In the genomic region with DNA sequence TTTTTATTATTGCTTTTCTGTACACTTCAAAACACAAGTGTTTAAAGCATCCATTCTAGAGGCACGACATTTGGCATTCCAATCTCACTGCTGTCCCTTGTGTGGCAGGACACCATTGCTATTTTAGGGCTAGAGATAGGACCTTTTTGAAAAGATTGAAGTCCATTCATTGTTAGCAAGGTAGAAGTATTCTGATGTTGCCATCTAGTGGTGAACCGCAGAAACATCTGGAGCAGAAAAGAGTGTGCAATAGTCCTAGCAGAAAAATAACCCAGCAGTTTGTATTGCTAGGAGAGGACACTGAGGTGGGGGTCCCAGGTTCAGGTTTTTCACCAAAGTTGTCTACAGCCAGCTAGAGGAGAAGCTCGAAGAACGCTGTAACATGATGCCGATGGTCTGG, we compare ENCODE assay signal across 10 mouse cellular contexts. TPM values are rescaled to one million over a fixed set of nuclear protein-coding genes. Genes with fewer than 3 reads are reported as not detected.
DNase-seq lines count a peak whose midpoint lies in the region; ATAC-seq and TF ChIP-seq lines count a peak whose summit lies in the region.
"Had no signal": no experiment of that assay in that cellular context is flagged by ENCODE, and none has a peak within 500 bp of the region (broad histone marks: within the 10 kb centered on the region; RNA-seq: fewer than 3 reads in every experiment).

No protein-coding gene starts in this region.

- TF ChIP-seq RAD21 in MEL (IDR thresholded peaks at IDR 0.05; ENCODE audit: low read depth, low read length) = peak; percentile 97

- 0 out of 2 replicates have a peak overlapping the region, but pooled peaks have one; percentile 23 for H3K9ac ChIP-seq in kidney, postnatal 0 days (ENCODE audit: low read depth, low read length)
- no peak overlapping the region for H3K9ac ChIP-seq in MEL (ENCODE audit: control insufficient read depth, low read depth, low read length, poor library complexity, severe bottlenecking)
- H3K9ac ChIP-seq: stomach, embryonic 15.5 days had no signal

- H3K36me3 ChIP-seq in kidney, postnatal 0 days (ENCODE audit: insufficient read depth, low read length) = no peaks in the 10 kb centered on the region
- H3K36me3 ChIP-seq in MEL (ENCODE audit: control insufficient read depth in 1 of 2, insufficient read depth in 2 of 2, low read length in 2 of 2) = peaks cover 0 to 5% of the 10 kb centered on the region in 2 experiments; a peak in 2 of 4 replicates
- H3K36me3 ChIP-seq: stomach, embryonic 15.5 days had no signal

- TF ChIP-seq EP300 in MEL (IDR thresholded peaks at IDR 0.05; ENCODE audit: low read depth in 1 of 2, low read length in 2 of 2) = no peak

- H3K79me2 ChIP-seq in MEL (ENCODE audit: control insufficient read depth, insufficient read depth, low read length, poor library complexity) = peaks cover 2% of the 10 kb centered on the region; the same call in 1 of the 2 replicates

- peaks cover 16% of the 10 kb centered on the region; the same call in 1 of the 2 replicates for H3K4me1 ChIP-seq in kidney, postnatal 0 days (replicated peaks; ENCODE audit: insufficient read depth, low read length)
- H3K4me1 ChIP-seq in MEL (ENCODE audit: control insufficient read depth in 1 of 2, insufficient read depth in 2 of 2, low read length in 2 of 2) = peaks cover 2 to 12% of the 10 kb centered on the region in 2 experiments; a peak in 3 of 4 replicates

- no peaks in the 10 kb centered on the region for H3K9me3 ChIP-seq in kidney, postnatal 0 days (replicated peaks; ENCODE audit: low read length)
- no peaks in the 10 kb centered on the region for H3K9me3 ChIP-seq in MEL (replicated peaks; ENCODE audit: insufficient read depth, low read length)
- H3K9me3 ChIP-seq: stomach, embryonic 15.5 days had no signal

- WGBS in kidney, postnatal 0 days = 6% methylated on average over 5 of the region's 5 CpGs

- no peak overlapping the region for H3K4me3 ChIP-seq in kidney, postnatal 0 days (replicated peaks; ENCODE audit: low read depth, low read length)
- H3K4me3 ChIP-seq in MEL (ENCODE audit: control insufficient read depth in 1 of 2, insufficient read depth in 1 of 2, low read depth in 2 of 2, low read length in 2 of 2) = no peak overlapping the region
- H3K4me3 ChIP-seq: stomach, embryonic 15.5 days had no signal

- TF ChIP-seq POLR2A in MEL (IDR thresholded peaks at IDR 0.05; ENCODE audit: control insufficient read depth in 1 of 2, insufficient read depth in 1 of 2, low read depth in 1 of 2, low read length in 2 of 2, poor library complexity in 1 of 2) = no peak

- H3K27me3 ChIP-seq in kidney, postnatal 0 days (ENCODE audit: insufficient read depth, low read length) = peaks cover 4% of the 10 kb centered on the region; the same call in 1 of the 2 replicates
- H3K27me3 ChIP-seq in MEL (ENCODE audit: control insufficient read depth in 1 of 2, insufficient read depth in 2 of 2, low read length in 2 of 2) = no peaks in the 10 kb centered on the region

- DNase-seq in adrenal gland, postnatal 10 days = peak; percentile 33
- DNase-seq in adrenal gland, adult 8-10 months = no peak
- DNase-seq in kidney, postnatal 0 days (ENCODE audit: low spot score) = peak; percentile 88
- no peak for DNase-seq in kidney, postnatal 14 days
- peak; percentile 72 for DNase-seq in MEL (ENCODE audit: low read depth, low spot score)
- peak; percentile 38 to 58 for DNase-seq in kidney, postnatal 25 days
- no peak for DNase-seq in layer of hippocampus, adult 11-12 months (ENCODE audit: low spot score)
- no peak for DNase-seq in adrenal gland, adult 18-20 months (ENCODE audit: low spot score in 2 of 2)

- no peak overlapping the region for H3K4me2 ChIP-seq in kidney, postnatal 0 days (ENCODE audit: low read length)
- H3K4me2 ChIP-seq: stomach, embryonic 15.5 days had no signal

- ATAC-seq in kidney, postnatal 0 days (replicated peaks; ENCODE audit: low FRiP score, low read depth) = no peak

- no peak overlapping the region for H3K27ac ChIP-seq in kidney, postnatal 0 days
- no peak overlapping the region for H3K27ac ChIP-seq in MEL (ENCODE audit: control insufficient read depth, low read depth, low read length)
- H3K27ac ChIP-seq: stomach, embryonic 15.5 days had no signal

- TF ChIP-seq CTCF in kidney, postnatal 0 days (IDR thresholded peaks at IDR 0.05; ENCODE audit: low read depth) = peak; percentile 90
- TF ChIP-seq CTCF in MEL (IDR thresholded peaks at IDR 0.05 in 2 of 3, conservative IDR thresholded peaks at IDR 0.05 in 1 of 3; ENCODE audit: control insufficient read depth in 1 of 3, insufficient read depth in 1 of 3, low read depth in 2 of 3, low read length in 3 of 3, poor library complexity in 1 of 3, severe bottlenecking in 1 of 3) = peak; percentile 45 to 97 (median 90)

TF ChIP-seq in MEL, 35 proteins besides CTCF, POLR2A, EP300 and RAD21 (continues in another document):
- no peak for TF ChIP-seq USF2 (IDR thresholded peaks at IDR 0.05; ENCODE audit: borderline replicate concordance in 1 of 2, insufficient read depth in 1 of 2, low read depth in 1 of 2, low read length in 2 of 2)
- peak; percentile 30; the same call in 1 of the 2 replicates for TF ChIP-seq MYC (IDR thresholded peaks at IDR 0.05; ENCODE audit: low read depth, low read length)
- no peak for TF ChIP-seq CHD2 (IDR thresholded peaks at IDR 0.05; ENCODE audit: low read length)
- TF ChIP-seq GABPA (IDR thresholded peaks at IDR 0.05; ENCODE audit: low read depth, low read length) = no peak
- TF ChIP-seq ZKSCAN1 (IDR thresholded peaks at IDR 0.05; ENCODE audit: low read depth, low read length) = no peak
- TF ChIP-seq ELF1 (IDR thresholded peaks at IDR 0.05; ENCODE audit: low read depth, low read length) = no peak
- no peak for TF ChIP-seq KAT2A (conservative IDR thresholded peaks at IDR 0.05; ENCODE audit: low read depth, low read length)
- no peak for TF ChIP-seq NRF1 (IDR thresholded peaks at IDR 0.05; ENCODE audit: insufficient read depth, low read depth, low read length, poor library complexity, severe bottlenecking)
- no peak for TF ChIP-seq TCF12 (IDR thresholded peaks at IDR 0.05; ENCODE audit: low read depth, low read length)
- no peak for TF ChIP-seq USF1 (IDR thresholded peaks at IDR 0.05; ENCODE audit: low read depth, low read length)
- peak; percentile 96 for TF ChIP-seq ZC3H11A (IDR thresholded peaks at IDR 0.05; ENCODE audit: low read depth, low read length)
- TF ChIP-seq MAZ (IDR thresholded peaks at IDR 0.05; ENCODE audit: low read depth, low read length) = no peak
- TF ChIP-seq E2F4 (IDR thresholded peaks at IDR 0.05; ENCODE audit: borderline replicate concordance, low read depth, low read length) = no peak
- no peak for TF ChIP-seq TAL1 (IDR thresholded peaks at IDR 0.05; ENCODE audit: low read length)
- TF ChIP-seq RCOR1 (IDR thresholded peaks at IDR 0.05; ENCODE audit: low read depth, low read length) = no peak
- no peak for TF ChIP-seq POLR2AphosphoS5 (IDR thresholded peaks at IDR 0.05; ENCODE audit: borderline replicate concordance, low read depth, low read length)
- TF ChIP-seq ZNF384 (IDR thresholded peaks at IDR 0.05; ENCODE audit: low read depth, low read length) = no peak
- TF ChIP-seq NELFE (IDR thresholded peaks at IDR 0.05; ENCODE audit: low read depth, low read length) = no peak
- peak; percentile 13; the same call in 1 of the 2 replicates for TF ChIP-seq HCFC1 (IDR thresholded peaks at IDR 0.05; ENCODE audit: low read depth, low read length)
- no peak for TF ChIP-seq CHD1 (IDR thresholded peaks at IDR 0.05; ENCODE audit: low read depth, low read length)
- no peak for TF ChIP-seq POLR2AphosphoS2 (IDR thresholded peaks at IDR 0.05; ENCODE audit: low read length)
- peak; percentile 96 for TF ChIP-seq SMC3 (IDR thresholded peaks at IDR 0.05; ENCODE audit: low read depth, low read length)
- TF ChIP-seq MAFK (IDR thresholded peaks at IDR 0.05; ENCODE audit: borderline replicate concordance, low read depth, low read length) = no peak
- no peak for TF ChIP-seq MAX (IDR thresholded peaks at IDR 0.05; ENCODE audit: low read length)
- no peak for TF ChIP-seq UBTF (IDR thresholded peaks at IDR 0.05; ENCODE audit: borderline replicate concordance, insufficient read depth, low read depth, low read length)

RNA-seq across cellular contexts. Expression of gene Scarf2, which starts 15.0 kb away (rescaled TPM):
- 10 to 100 TPM; 15.0 to 16.7 TPM for total RNA-seq in adrenal gland, postnatal 10 days (2021)
- 10 to 100 TPM; 11.8 to 14.9 (median 13.1) TPM for total RNA-seq in adrenal gland, adult 8-10 months (2022)
- polyA plus RNA-seq in kidney, postnatal 0 days (2015; fragmentation: Nextera tagmentation; extraction: Ambion mirVana) = 12.2 and 18.7 TPM in 2 replicates
- total RNA-seq in MEL (2012; rRNA removed) = 0.62 TPM in 2 replicates
- 1 to 10 TPM in 1 of 2 experiments, not detected in 1; 1.2 TPM for polyA plus RNA-seq in MEL (2012; ENCODE audit: insufficient read depth in 1 of 2, insufficient read length in 2 of 2, low read depth in 1 of 2, low replicate concordance in 2 of 2, missing spikeins in 1 of 2)
- 10 to 100 TPM in 1 of 2 experiments, 1 to 10 TPM in 1; 9.5 to 11.7 TPM for total RNA-seq in adrenal gland, adult 18-20 months (2021)

RNA-seq across cellular contexts. Expression of gene B830017H08Rik, which starts 20.8 kb away (rescaled TPM):
- not detected for total RNA-seq in adrenal gland, postnatal 10 days (2021)
- total RNA-seq in adrenal gland, adult 8-10 months (2022) = not detected
- 1.7 and 2.2 TPM in 2 replicates for polyA plus RNA-seq in kidney, postnatal 0 days (2015; fragmentation: Nextera tagmentation; extraction: Ambion mirVana)
- not detected in 2 replicates for total RNA-seq in MEL (2012; rRNA removed)
- under 1 TPM in 1 of 2 experiments, not detected in 1; 0.06 TPM for polyA plus RNA-seq in MEL (2012; ENCODE audit: insufficient read depth in 1 of 2, insufficient read length in 2 of 2, low read depth in 1 of 2, low replicate concordance in 2 of 2, missing spikeins in 1 of 2)
- not detected for total RNA-seq in adrenal gland, adult 18-20 months (2021)
- polyA plus RNA-seq: liver, embryonic 16.5 days; stomach, embryonic 15.5 days had no signal

RNA-seq across cellular contexts. Expression of gene Car15, which starts 26.0 kb away (rescaled TPM):
- 1 to 10 TPM; 1.3 to 1.9 TPM for total RNA-seq in adrenal gland, postnatal 10 days (2021)
- total RNA-seq in adrenal gland, adult 8-10 months (2022) = 1 to 10 TPM in 3 of 4 experiments, under 1 TPM in 1; 0.94 to 3.6 (median 2.3) TPM
- polyA plus RNA-seq in kidney, postnatal 0 days (2015; fragmentation: Nextera tagmentation; extraction: Ambion mirVana) = 131 and 147 TPM in 2 replicates
- 2.0 and 2.4 TPM in 2 replicates for total RNA-seq in MEL (2012; rRNA removed)
- 1 to 10 TPM in 1 of 2 experiments, not detected in 1; 3.6 TPM for polyA plus RNA-seq in MEL (2012; ENCODE audit: insufficient read depth in 1 of 2, insufficient read length in 2 of 2, low read depth in 1 of 2, low replicate concordance in 2 of 2, missing spikeins in 1 of 2)
- total RNA-seq in adrenal gland, adult 18-20 months (2021) = 1 to 10 TPM; 1.8 to 2.2 TPM

RNA-seq across cellular contexts. Expression of gene Klhl22, which starts 52.7 kb away (rescaled TPM):
- total RNA-seq in adrenal gland, postnatal 10 days (2021) = 10 to 100 TPM; 30.6 to 47.9 TPM
- total RNA-seq in adrenal gland, adult 8-10 months (2022) = 10 to 100 TPM; 40.5 to 65.6 (median 50.8) TPM
- 39.3 and 42.8 TPM in 2 replicates for polyA plus RNA-seq in kidney, postnatal 0 days (2015; fragmentation: Nextera tagmentation; extraction: Ambion mirVana)
- total RNA-seq in MEL (2012; rRNA removed) = 93.6 and 97.0 TPM in 2 replicates
- 100 to 1,000 TPM in 1 of 2 experiments, 10 to 100 TPM in 1; 82.4 to 191 TPM for polyA plus RNA-seq in MEL (2012; ENCODE audit: insufficient read depth in 1 of 2, insufficient read length in 2 of 2, low read depth in 1 of 2, low replicate concordance in 2 of 2, missing spikeins in 1 of 2)
- total RNA-seq in adrenal gland, adult 18-20 months (2021) = 10 to 100 TPM; 29.8 to 38.3 TPM

Comparison
In these comparisons a context has a peak if more than half of its experiments do, and no peak if none do; other contexts are left out.
1. DNase-seq: peak in adrenal gland, postnatal 10 days (single experiment), kidney, postnatal 0 days (single experiment), MEL (single experiment) and kidney, postnatal 25 days (2 of 2); none in adrenal gland, adult 8-10 months (single experiment), kidney, postnatal 14 days (single experiment), layer of hippocampus, adult 11-12 months (single experiment) and adrenal gland, adult 18-20 months (0 of 2).